Mouse (Mus musculus): Measurements from ENCODE around the gene Slc19a3. TPM values are rescaled to one million over a fixed set of nuclear protein-coding genes. Genes with fewer than 3 reads are reported as not detected.

Gene Slc19a3
- total and polyA plus RNA-seq, 2 experiments = 0.11 TPM; not detected in 1

- WGBS = 60% methylated on average over 5 of the region's 5 CpGs
- H3K36me3 ChIP-seq (ENCODE audit: control insufficient read depth, insufficient read depth, low read length) = no peaks in the 10 kb centered on the region
- peak; percentile 4 for DNase-seq (ENCODE audit: extremely low read depth, low read depth, low spot score)
Observed at GRCm38 (mm10) chr1:83044882-83045427, 6.7 kb upstream of the Slc19a3 start, which contains the start of gene Gm47969. TSS of gene Gm47969 (plus strand) at chr1:83044932.

GRCm38 (mm10) chr1:83042380-83042779, 4.1 kb upstream of the Slc19a3 start, which contains the start of gene Krtap28-10:
TSS of gene Krtap28-10 (minus strand) at chr1:83042480.
- no peak for DNase-seq (ENCODE audit: extremely low read depth, low read depth, low spot score)
- 85% methylated on average over 2 of the region's 2 CpGs for WGBS
- no peak for TF ChIP-seq POLR2A (IDR thresholded peaks at IDR 0.05; ENCODE audit: extremely low read depth, insufficient read depth, low read length)
- no peak for TF ChIP-seq CTCF (IDR thresholded peaks at IDR 0.05; ENCODE audit: low read depth, low read length)

More at GRCm38 (mm10) chr1:83044882-83045427, 6.7 kb upstream of the Slc19a3 start, which contains the start of gene Gm47969:
- H3K4me3 ChIP-seq (ENCODE audit: insufficient read depth, low read depth, low read length) = no peak within 1 kb of the TSS
- no peak within 1 kb of the TSS for H3K27ac ChIP-seq (replicated peaks; ENCODE audit: insufficient read depth, low read depth, low read length)
- no peaks in the 10 kb centered on the region for H3K79me2 ChIP-seq (ENCODE audit: control insufficient read depth, insufficient read depth, low read length)
- H3K4me1 ChIP-seq (ENCODE audit: control insufficient read depth, insufficient read depth, low read length) = no peaks in the 10 kb centered on the region
- H3K27me3 ChIP-seq (ENCODE audit: control insufficient read depth, insufficient read depth, low read length) = no peaks in the 10 kb centered on the region
- TF ChIP-seq POLR2A (IDR thresholded peaks at IDR 0.05; ENCODE audit: extremely low read depth, insufficient read depth, low read length) = no peak
- TF ChIP-seq CTCF (IDR thresholded peaks at IDR 0.05; ENCODE audit: low read depth, low read length) = no peak
- no peak within 1 kb of the TSS for H3K9ac ChIP-seq (ENCODE audit: low read depth, low read length)

GRCm38 (mm10) chr1:83039080-83039479, 832 bp upstream of the Slc19a3 start:
- WGBS = 84% methylated on average over 4 of the region's 4 CpGs
- TF ChIP-seq POLR2A (IDR thresholded peaks at IDR 0.05; ENCODE audit: extremely low read depth, insufficient read depth, low read length) = no peak
- TF ChIP-seq CTCF (IDR thresholded peaks at IDR 0.05; ENCODE audit: low read depth, low read length) = no peak
- Histone ChIP-seq H3K79me2 (ENCODE audit: control insufficient read depth, insufficient read depth, low read length) (no peaks in the 10 kb centered on the region), H3K27me3 (ENCODE audit: control insufficient read depth, insufficient read depth, low read length) (no peaks in the 10 kb centered on the region), H3K9ac (ENCODE audit: low read depth, low read length) (no peak overlapping the region), H3K36me3 (ENCODE audit: control insufficient read depth, insufficient read depth, low read length) (no peaks in the 10 kb centered on the region), H3K4me3 (ENCODE audit: insufficient read depth, low read depth, low read length) (no peak overlapping the region), H3K27ac (replicated peaks; ENCODE audit: insufficient read depth, low read depth, low read length) (no peak overlapping the region), H3K4me1 (ENCODE audit: control insufficient read depth, insufficient read depth, low read length) (no peaks in the 10 kb centered on the region)
- no peak for DNase-seq (ENCODE audit: extremely low read depth, low read depth, low spot score)

More at GRCm38 (mm10) chr1:83042380-83042779, 4.1 kb upstream of the Slc19a3 start, which contains the start of gene Krtap28-10:
- H3K9ac ChIP-seq (ENCODE audit: low read depth, low read length) = no peak within 1 kb of the TSS
- H3K36me3 ChIP-seq (ENCODE audit: control insufficient read depth, insufficient read depth, low read length) = no peaks in the 10 kb centered on the region
- H3K27me3 ChIP-seq (ENCODE audit: control insufficient read depth, insufficient read depth, low read length) = no peaks in the 10 kb centered on the region
- no peak within 1 kb of the TSS for H3K4me3 ChIP-seq (ENCODE audit: insufficient read depth, low read depth, low read length)
- H3K27ac ChIP-seq (replicated peaks; ENCODE audit: insufficient read depth, low read depth, low read length) = no peak within 1 kb of the TSS
- no peaks in the 10 kb centered on the region for H3K79me2 ChIP-seq (ENCODE audit: control insufficient read depth, insufficient read depth, low read length)
- H3K4me1 ChIP-seq (ENCODE audit: control insufficient read depth, insufficient read depth, low read length) = no peaks in the 10 kb centered on the region

- Histone ChIP-seq H3K4me3 (ENCODE audit: insufficient read depth, low read depth, low read length) (no peak overlapping the region), H3K79me2 (ENCODE audit: control insufficient read depth, insufficient read depth, low read length) (no peaks in the 10 kb centered on the region), H3K4me1 (ENCODE audit: control insufficient read depth, insufficient read depth, low read length) (no peaks in the 10 kb centered on the region), H3K27ac (replicated peaks; ENCODE audit: insufficient read depth, low read depth, low read length) (no peak overlapping the region), H3K9ac (ENCODE audit: low read depth, low read length) (no peak overlapping the region), H3K36me3 (ENCODE audit: control insufficient read depth, insufficient read depth, low read length) (no peaks in the 10 kb centered on the region), H3K27me3 (ENCODE audit: control insufficient read depth, insufficient read depth, low read length) (no peaks in the 10 kb centered on the region)
- no peak for DNase-seq (ENCODE audit: extremely low read depth, low read depth, low spot score)
- 82% methylated on average over 11 of the region's 11 CpGs for WGBS
- no peak for TF ChIP-seq CTCF (IDR thresholded peaks at IDR 0.05; ENCODE audit: low read depth, low read length)
- no peak for TF ChIP-seq POLR2A (IDR thresholded peaks at IDR 0.05; ENCODE audit: extremely low read depth, insufficient read depth, low read length)
Observed at GRCm38 (mm10) chr1:83036892-83037667, 1.2 kb downstream of the Slc19a3 start.

- DNase-seq (ENCODE audit: extremely low read depth, low read depth, low spot score) = no peak
Observed at GRCm38 (mm10) chr1:83034509-83034908, 3.7 kb downstream of the Slc19a3 start.

More at GRCm38 (mm10) chr1:83034509-83034908, 3.7 kb downstream of the Slc19a3 start:
- no peaks in the 10 kb centered on the region for H3K36me3 ChIP-seq (ENCODE audit: control insufficient read depth, insufficient read depth, low read length)
- H3K27me3 ChIP-seq (ENCODE audit: control insufficient read depth, insufficient read depth, low read length) = no peaks in the 10 kb centered on the region
- 71% methylated on average over 5 of the region's 5 CpGs for WGBS
- H3K4me1 ChIP-seq (ENCODE audit: control insufficient read depth, insufficient read depth, low read length) = no peaks in the 10 kb centered on the region
- H3K79me2 ChIP-seq (ENCODE audit: control insufficient read depth, insufficient read depth, low read length) = no peaks in the 10 kb centered on the region
- no peak overlapping the region for H3K9ac ChIP-seq (ENCODE audit: low read depth, low read length)
- TF ChIP-seq CTCF (IDR thresholded peaks at IDR 0.05; ENCODE audit: low read depth, low read length) (no peak), POLR2A (IDR thresholded peaks at IDR 0.05; ENCODE audit: extremely low read depth, insufficient read depth, low read length) (no peak)
- no peak overlapping the region for H3K4me3 ChIP-seq (ENCODE audit: insufficient read depth, low read depth, low read length)
- H3K27ac ChIP-seq (replicated peaks; ENCODE audit: insufficient read depth, low read depth, low read length) = no peak overlapping the region
